Mouse (Mus musculus) C2C12 (cell line): ENCODE results near the gene Vwf.

Source experiments
- CEBPB ChIP-seq: IDR thresholded peaks from one replicate; pipeline ENCODE4 v1.6.1; 2011; ENCODE audit warnings: low read depth, mild to moderate bottlenecking, control low read depth, moderate library complexity
- CTCF ChIP-seq: IDR thresholded peaks from one replicate; pipeline ENCODE4 v1.5.1; 2011; ENCODE audit not compliant: control insufficient read depth, insufficient read depth, insufficient read length
- FOSL1 ChIP-seq: IDR thresholded peaks from one replicate; pipeline ENCODE4 v1.8.0; 2011; ENCODE audit warnings: mild to moderate bottlenecking, low read length; ENCODE audit not compliant: poor library complexity, insufficient read depth, severe bottlenecking
- MAX ChIP-seq: IDR thresholded peaks from one replicate; pipeline ENCODE4 v1.6.1; 2011; ENCODE audit warnings: mild to moderate bottlenecking, control low read depth
- MYOD1 ChIP-seq: IDR thresholded peaks from one replicate; pipeline ENCODE4 v1.6.1; 2011; ENCODE audit warnings: low read depth; ENCODE audit not compliant: control insufficient read depth, insufficient read length

GRCm38 (mm10) chr6:125583666-125584065 is 37.1 kb downstream of the Vwf start:
- TF ChIP-seq CEBPB: no peak
- no peak for TF ChIP-seq CTCF
- no peak for TF ChIP-seq MAX
- TF ChIP-seq FOSL1: no peak
- no peak for TF ChIP-seq MYOD1
